Mouse (Mus musculus) cerebellum, postnatal 36 days (tissue): ENCODE results near the gene Isoc2b.
A peak's percentile ranks its signal among the peaks of the same experiment; 100 is the strongest.
"Not testable (repeated sequence)": the region's sequence is repeated elsewhere in the genome, so short reads cannot be mapped to it uniquely, and the experiment has no call there.

ENCODE experiments used
- DNase-seq, 2 experiments: peaks; one replicate each; pipeline ENCODE4 v3.0.0; 2021 to 2022; ENCODE audit warnings: mixed read lengths in 2 of 2

The Isoc2b gene

DNA sequence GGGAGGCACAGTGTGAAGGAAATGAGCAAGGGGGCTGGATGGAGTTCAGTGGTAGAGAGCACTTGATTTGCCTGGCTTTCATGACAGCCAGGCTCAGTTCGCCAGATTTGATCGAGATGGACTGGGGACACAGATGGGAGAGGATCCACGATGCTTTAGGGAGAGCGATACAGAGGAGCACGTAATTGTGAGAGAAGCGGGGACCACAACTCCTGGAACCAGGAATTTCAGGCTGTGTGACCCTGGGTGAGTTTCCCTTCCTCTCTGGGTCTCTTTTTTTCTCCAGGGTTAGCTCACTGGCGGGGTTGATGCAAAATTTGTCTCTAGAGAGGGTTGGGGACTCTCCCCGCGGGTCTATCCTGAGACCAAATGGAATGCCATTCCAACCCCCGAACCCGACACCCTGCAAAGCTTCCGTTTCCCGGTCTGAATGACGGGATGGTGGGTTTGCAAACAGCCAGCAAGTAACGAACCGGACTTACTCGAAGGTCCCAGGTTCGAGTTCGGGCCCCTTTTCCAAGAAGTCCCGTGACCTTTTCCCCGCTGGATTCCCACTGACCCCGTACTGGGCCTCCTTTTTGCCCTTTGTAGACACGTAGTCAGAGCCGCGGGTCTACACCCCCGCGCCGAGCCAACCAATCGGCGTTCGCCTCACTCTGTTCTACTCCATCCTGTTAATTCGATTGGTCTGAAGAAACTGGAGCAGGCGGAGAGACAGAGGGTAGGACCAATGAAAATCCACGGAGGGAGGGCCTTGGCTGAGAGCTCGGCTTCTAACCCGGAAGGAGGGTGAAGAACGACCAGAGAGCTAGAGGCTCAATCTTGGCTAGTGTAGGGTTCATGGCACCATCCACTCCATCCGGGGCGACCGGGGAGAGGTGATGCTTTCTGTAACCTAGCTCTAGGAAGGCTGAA lies 4.2 kb downstream of the Isoc2b start:
- DNase-seq: peak; percentile 96 to 97

DNA sequence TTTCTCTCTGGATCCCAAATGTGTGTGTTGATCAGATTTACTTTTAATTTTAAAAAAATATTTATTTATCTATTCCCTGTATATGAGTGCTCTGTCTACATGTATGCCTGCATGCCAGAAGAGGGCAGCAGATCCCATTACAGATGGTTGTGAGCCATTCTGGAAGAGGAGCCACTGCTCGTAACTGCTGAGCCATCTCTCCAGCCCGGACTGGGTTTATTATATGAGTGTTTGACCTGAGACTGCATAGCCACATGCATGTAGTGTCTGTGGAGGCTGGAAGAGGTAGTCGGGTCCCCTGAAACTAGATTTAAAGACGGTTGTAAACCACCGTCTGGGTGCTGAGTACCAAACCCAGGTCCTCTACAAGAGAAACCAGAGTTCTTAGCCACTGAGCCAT lies 5.0 kb downstream of the Isoc2b start:
- peak; percentile 49 to 59 for DNase-seq

- DNase-seq: no peak
These were observed 5.8 kb downstream of the Isoc2b start for GRCm38 (mm10) chr7:4864130-4864845.

DNA sequence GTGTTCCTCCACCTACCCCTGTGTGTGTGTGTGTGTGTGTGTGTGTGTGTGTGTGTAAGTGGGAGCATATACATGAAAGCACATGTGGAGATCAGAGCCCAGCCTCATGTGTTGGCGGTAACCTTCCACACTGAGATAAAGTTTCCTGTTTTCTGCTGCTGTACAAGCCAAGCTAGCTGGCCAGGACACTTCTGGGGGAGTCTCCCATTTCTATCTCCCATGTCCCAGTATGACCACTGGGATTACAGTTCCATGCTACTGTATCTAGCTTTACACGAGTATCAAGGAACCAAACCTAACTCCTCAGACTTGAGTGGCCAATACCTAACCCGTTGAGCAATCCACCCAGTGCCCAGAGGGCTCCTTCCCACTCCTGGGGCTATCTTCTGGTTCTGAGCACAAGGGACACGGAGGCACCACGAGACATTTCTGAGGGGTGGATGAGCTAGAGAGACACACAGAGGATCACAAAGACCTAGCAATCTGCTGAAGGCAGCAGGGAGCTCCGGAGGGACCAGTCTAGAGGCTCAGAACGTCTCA lies 6.4 kb downstream of the Isoc2b start:
- no peak for DNase-seq

DNA sequence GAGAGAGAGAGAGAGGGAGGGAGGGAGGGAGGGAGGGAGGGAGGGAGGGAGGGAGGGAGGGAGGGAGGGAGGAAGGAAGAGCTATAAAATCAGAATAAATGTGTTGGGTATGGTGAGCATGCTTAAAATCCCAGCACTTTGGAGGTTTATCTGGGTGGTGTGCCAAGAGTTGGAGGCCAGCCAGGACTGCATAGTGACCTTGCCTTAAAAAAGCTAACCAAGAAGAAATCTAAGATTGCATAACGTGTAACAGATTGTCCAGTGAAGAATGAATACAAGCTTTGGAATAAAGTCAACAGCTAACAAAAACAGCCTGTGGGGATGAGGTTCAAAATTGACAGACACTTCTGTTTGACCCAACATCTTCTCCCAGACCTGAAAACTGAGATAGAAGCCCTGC lies 7.0 kb downstream of the Isoc2b start:
- peak; percentile 50 to 55 for DNase-seq

DNA sequence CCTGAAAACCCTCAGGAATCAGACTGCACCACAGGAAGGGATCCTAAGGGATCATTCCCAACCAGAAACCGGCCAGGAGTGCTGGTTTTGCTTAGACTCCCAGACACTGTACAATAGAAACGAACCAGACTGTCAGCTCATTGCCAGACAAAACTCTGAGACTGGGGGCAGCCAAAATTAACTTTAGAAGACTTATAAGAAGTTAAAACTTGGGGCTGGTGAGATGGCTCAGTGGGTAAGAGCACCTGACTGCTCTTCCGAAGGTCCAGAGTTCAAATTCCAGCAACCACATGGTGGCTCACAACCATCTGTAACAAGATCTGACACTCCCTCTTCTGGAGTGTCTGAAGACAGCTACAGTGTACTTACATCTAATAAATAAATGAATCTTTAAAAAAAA lies 9.1 kb downstream of the Isoc2b start:
- not testable (repeated sequence) for DNase-seq

DNA sequence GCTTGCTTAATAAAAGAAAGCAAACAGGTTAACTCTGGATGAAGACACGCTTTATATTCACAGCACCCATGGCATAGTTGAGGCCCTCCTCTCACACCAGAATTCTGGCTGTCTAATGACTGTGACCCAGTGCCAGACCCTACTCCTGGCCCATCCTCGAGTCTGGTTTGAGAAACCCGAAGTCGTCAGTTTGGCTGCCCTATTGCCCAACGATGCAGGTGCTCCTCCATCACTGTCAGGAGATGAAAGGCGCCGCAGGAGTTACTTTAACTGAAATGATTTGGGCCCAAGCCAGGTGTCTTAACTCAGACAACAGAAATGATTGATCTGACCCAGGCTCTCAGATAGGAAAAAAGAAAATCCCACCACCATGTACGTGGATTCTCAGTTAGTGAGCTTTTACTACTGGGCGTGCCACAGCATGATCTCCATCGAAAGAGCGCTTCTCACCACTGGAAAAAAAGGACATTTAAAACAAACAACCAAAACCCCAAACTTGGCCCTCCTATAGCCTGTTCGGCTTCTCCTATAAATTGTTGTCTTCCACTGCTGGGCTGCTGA lies 10.6 kb downstream of the Isoc2b start:
- DNase-seq: no peak

- peak in 1 of 2 experiments; percentile 42 for DNase-seq
These were observed 12.7 kb downstream of the Isoc2b start for GRCm38 (mm10) chr7:4857321-4857720.

DNA sequence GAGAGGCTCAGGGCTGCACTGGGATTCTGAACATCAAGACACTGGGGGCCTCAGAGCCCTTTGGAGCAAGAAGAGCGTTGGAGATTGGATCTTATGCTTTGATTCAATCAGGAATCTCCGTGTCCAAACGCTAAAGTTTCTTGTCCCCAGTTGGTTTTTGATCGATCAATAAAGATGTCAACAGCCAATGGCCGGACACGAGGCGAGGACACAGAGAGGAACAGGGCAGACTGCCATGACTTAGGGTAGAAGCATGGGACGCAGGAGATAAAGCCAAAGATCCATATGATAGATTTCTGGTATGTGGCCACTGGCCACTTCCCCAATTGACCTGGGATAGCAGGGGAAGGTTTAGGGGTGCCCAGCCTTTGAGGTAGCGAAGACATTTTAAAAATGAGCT lies 13.6 kb downstream of the Isoc2b start:
- no peak for DNase-seq

DNA sequence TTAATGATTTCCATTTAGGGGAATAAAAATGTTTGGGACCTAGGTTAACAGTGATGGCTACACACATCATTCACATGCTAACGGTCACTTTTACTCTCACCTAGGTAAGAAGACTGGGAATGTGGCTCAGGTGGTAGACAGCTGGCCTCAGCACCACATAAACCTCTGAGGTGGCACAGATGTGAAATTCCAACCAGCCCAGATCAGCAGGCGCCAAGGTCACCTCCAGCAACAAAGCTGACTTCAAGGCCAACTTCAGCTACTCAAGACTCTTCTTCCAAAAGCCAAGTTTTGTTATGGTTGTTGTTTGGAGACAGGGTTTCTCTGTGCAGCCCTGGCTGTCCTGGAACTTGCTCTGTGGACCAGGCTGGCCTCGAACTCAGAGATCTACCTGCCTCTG lies 16.4 kb downstream of the Isoc2b start:
- DNase-seq: no peak

DNA sequence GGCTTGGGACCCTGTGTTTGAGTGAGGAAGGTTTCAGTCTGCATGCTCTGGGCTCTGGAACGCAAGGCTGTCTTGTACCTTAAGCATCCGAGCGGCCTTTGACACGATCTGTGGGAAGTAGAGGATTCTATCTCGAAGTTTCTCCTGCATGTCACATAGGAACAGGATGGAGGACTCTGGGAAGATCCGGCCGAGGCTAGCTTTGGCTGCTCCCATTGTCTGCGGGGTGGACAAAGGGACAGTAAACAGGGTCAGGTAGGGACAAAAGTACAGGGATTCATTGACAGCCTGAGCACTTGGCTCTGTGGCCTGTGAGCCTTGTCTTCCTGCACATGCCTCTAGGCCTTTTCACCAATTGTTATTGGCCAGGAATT lies 18.8 kb downstream of the Isoc2b start:
- no peak for DNase-seq

DNA sequence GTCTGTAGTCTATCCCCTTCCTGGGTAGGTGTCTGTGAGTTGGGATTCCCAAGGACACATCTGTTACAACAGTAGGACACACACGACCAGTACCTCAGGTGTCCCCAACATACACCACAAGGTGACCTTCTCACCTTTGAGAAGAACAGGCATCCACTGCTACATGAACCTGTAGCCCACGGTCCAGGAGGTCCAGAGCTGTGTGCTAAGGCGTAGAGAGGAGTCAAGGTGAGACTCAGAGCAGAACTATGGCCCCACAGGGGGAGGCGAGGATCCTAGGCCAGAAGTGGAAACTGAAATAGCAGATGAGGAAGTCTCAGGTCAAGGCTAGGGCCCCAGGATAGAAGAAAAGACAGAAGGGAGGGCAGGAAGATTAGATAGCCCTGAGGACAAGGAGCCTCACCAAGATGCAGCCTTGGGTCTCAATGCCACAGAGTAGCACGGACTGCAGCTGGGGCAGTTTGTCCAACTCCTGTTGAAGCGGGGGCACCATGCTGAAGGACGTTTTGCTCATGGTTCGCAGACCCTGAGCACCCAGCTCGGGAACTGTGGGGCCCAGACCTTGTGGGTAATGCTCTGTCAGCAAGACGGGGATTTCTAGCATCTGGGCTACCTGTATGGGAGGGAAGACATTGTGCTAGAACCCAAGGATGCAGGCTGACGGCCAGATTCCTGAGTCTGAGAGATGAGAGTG lies 19.3 kb downstream of the Isoc2b start:
- DNase-seq: no peak

GRCm38 (mm10) chr7:4849372-4849771 lies 20.7 kb downstream of the Isoc2b start:
- DNase-seq: no peak

- peak; percentile 68 to 74 for DNase-seq
These were observed 25.1 kb downstream of the Isoc2b start for GRCm38 (mm10) chr7:4844917-4845309.

DNA sequence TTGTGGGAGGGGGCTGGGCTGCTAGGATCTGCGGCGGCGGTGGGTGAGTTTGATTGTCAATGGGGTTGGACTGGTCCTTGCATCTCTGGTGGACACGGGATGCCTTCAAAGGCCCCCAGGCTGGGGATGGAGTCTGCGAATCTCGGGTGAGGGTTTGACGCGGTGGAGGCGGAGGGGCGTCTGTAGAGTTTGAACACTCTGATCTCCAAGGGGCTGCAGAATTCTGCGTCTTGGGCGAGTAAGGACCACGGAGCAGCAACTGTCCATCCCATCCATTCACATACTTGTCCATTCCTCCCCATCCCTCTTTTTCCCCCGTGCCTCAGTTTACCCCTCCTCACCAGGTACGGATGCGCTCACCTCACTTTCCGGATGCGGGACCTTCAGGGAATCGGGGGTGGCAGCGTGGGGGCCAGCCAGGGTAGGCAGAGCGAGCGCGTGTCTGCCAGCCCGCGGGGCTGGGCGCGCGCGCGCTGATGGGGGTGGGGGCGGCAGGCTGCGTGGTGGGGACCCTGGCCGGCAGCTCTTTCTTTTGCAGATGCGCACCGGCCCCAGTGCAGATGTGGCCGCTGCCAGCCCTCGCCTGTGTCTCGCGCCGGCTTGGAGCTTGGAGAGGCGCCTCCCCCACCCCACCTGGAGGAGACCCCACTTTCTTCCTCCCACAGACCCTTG lies 25.7 kb downstream of the Isoc2b start, which contains the start of gene Shisa7:
Gene Shisa7, minus strand, starts transcription at position 452 of the 672 bp plus-strand sequence.
- no peak for DNase-seq

DNA sequence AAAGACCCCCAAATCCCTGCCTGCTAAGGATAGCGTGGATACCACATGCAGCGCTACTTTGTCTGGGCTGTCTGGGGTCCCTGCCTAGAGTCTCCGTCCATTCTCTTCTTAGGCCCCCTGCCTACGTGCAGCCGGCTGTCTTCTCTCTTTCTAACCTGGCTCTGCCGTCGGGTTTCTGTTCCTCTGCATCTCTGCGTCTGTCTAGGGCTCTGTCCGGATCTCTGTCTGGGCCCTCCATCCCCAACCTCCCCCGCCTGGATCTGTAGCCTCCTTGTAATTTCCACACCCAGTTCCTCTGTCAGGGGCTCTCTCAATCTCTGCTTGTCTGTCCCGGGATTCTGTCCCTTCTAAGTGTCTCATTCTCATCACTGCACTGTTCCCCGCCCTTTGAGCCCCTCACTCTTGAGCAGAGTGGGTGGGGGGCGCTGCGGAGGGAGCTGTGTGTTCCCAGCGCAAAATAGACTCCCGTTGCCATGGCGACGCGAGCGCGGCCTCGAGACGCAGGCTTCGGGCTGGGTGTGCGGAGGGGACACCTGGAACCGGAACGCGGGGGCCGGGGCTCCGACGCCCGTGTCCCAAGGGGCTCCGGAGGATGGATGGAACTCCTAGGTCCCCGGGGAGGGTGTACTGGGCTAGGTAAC lies 26.3 kb downstream of the Isoc2b start:
- peak; percentile 29 to 38 for DNase-seq

- DNase-seq: no peak
These were observed 27.4 kb downstream of the Isoc2b start for GRCm38 (mm10) chr7:4842634-4843131.

DNA sequence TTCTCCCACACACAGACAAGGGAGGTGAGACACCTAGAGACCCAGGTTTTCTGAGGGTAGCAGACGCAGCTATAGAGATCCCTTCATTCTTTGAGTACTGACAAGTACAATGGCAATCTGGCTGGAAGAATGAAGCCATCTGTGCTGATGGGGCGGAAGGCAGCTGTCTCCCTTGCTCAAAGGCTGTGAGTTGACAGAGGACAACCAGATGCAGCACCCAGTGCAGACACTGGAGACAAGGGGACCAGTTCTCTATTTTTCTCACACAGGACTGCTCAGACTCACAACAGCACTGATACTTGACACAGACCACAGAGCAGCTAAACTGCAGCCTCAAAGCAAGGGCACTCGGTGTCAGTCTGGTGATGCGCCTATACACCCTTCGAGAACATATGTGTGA lies 28.0 kb downstream of the Isoc2b start:
- DNase-seq: no peak

DNA sequence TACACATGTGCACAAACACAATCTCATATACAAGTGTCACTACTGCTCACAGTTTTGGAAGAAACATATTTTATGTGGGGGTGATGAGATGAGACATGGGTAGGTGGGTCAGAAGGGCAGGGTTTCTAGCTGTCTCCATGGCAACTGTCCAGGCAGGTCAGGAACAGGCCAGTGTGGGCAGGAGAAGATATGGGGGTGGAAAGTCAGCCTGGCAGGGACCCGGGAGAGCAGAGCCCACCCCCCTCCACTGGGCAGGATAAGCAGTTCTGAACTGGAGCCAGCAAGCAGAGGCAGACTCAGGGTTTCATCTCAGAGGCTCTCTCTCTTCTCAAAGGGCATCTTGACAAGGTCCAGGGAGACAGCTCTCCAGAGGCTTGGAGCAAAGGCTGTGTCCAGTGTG lies 32.4 kb downstream of the Isoc2b start:
- no peak for DNase-seq

GRCm38 (mm10) chr7:4836351-4836792 lies 33.7 kb downstream of the Isoc2b start:
- DNase-seq: peak; percentile 83 to 85

DNA sequence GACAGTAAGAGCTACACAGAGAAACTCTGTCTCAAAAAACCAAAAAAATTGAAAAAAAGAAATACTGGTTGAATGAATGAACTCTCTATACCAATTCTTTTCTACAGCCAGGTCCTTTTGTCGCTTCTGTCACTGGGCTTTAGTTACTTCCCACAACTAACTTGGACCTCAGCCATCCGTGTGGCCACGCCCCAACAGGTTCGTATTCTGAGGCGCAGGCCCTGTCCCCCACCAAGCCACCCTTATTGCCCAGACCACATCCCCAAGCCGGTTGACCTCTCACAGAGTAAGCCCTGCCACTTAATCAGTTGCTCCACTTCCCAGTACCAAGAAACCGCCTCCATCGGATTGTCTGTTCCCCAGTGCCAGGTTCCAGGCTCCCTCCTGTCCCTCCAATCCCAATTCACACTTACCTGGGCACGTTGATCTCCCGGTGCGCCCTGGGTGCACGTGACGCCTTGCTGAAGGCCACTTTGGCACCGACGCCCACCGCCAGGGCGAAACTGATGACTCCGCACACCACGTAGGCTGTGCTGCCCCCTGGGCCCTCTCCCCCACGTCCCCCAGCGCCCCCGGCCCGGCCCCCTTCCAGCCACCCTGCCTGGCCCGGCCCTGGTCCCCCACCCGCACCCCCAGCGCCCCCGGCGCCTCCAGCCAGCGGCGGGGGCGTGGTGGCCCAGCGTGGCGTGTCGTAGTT lies 34.3 kb downstream of the Isoc2b start:
- peak; percentile 21 to 26 for DNase-seq
